Mouse (Mus musculus): Measurements from ENCODE around the gene Gm29564.
"Not testable (repeated sequence)": the region's sequence is repeated elsewhere in the genome, so short reads cannot be mapped to it uniquely, and the experiment has no call there.

Gm29564 gene

GRCm38 (mm10) chrY:78212693-78213092, at the start of gene Gm29564:
TSS of gene Gm29564 (plus strand) at chrY:78212993.
- DNase-seq, result not testable (repeated sequence)
